Mouse (Mus musculus): ENCODE data around the gene Retreg2. TPM values are rescaled to one million over a fixed set of nuclear protein-coding genes. Genes with fewer than 3 reads are reported as not detected.

Gene Retreg2
- polyA plus RNA-seq, 1 experiment = 33.9 TPM

DNA sequence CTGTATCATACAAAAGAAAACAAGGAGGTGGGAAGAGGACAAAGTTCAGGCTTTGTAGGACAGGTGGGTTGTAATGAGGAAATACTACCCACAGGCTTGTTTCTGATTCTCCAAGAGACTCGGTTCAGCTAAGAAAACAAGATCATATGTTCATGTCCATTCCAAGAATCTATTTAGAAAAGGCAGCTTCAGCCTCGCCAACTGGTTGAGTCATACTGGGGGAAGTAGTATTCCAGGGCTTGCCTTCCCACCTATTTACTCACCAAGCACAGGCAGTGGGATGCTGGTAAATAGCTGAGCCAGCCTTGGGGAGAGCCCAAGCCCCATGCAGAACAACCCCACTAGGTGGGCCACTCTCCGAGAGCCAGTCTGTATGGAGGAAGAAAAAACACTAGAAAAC, 13.9 kb upstream of the Retreg2 start:
- Histone ChIP-seq H3K4me3 (no peak overlapping the region), H3K4me2 (ENCODE audit: low read depth) (no peak overlapping the region), H3ac (ENCODE audit: control insufficient read depth, insufficient read length) (no peak overlapping the region), H3K79me2 (ENCODE audit: control insufficient read depth, insufficient read depth) (no peaks in the 10 kb centered on the region), H3K27me3 (ENCODE audit: control insufficient read depth, insufficient read depth, insufficient read length) (no peaks in the 10 kb centered on the region), H3K36me3 (ENCODE audit: control insufficient read depth, insufficient read depth) (no peaks in the 10 kb centered on the region)
- TF ChIP-seq REST (IDR thresholded peaks at IDR 0.05; ENCODE audit: insufficient read depth, insufficient read length) = no peak
- TF ChIP-seq TCF3 (IDR thresholded peaks at IDR 0.05; ENCODE audit: insufficient read length, low read depth) = no peak
- no peak for TF ChIP-seq SRF (IDR thresholded peaks at IDR 0.05; ENCODE audit: control insufficient read depth, insufficient read length, low read depth)
- no peak for TF ChIP-seq CEBPB (IDR thresholded peaks at IDR 0.05; ENCODE audit: insufficient read depth, poor library complexity, severe bottlenecking)
- no peak for TF ChIP-seq MYOG (IDR thresholded peaks at IDR 0.05; ENCODE audit: control insufficient read depth in 1 of 3, insufficient read depth in 1 of 3, insufficient read length in 2 of 3, low read depth in 2 of 3)
- no peak for TF ChIP-seq TCF12 (IDR thresholded peaks at IDR 0.05; ENCODE audit: insufficient read depth, poor library complexity, severe bottlenecking)
- no peak for TF ChIP-seq MAX (IDR thresholded peaks at IDR 0.05; ENCODE audit: low read depth)
- TF ChIP-seq POLR2A (IDR thresholded peaks at IDR 0.05; ENCODE audit: insufficient read length, low read depth) = no peak
- no peak for TF ChIP-seq MYOD1 (IDR thresholded peaks at IDR 0.05; ENCODE audit: control insufficient read depth in 1 of 3, insufficient read length in 2 of 3, low read depth in 2 of 3)
- TF ChIP-seq USF1 (IDR thresholded peaks at IDR 0.05; ENCODE audit: low read depth) = no peak
- TF ChIP-seq E2F4 (IDR thresholded peaks at IDR 0.05; ENCODE audit: insufficient read depth) = no peak
- TF ChIP-seq POLR2AphosphoS2 (IDR thresholded peaks at IDR 0.05; ENCODE audit: insufficient read length, low read depth) = no peak

DNA sequence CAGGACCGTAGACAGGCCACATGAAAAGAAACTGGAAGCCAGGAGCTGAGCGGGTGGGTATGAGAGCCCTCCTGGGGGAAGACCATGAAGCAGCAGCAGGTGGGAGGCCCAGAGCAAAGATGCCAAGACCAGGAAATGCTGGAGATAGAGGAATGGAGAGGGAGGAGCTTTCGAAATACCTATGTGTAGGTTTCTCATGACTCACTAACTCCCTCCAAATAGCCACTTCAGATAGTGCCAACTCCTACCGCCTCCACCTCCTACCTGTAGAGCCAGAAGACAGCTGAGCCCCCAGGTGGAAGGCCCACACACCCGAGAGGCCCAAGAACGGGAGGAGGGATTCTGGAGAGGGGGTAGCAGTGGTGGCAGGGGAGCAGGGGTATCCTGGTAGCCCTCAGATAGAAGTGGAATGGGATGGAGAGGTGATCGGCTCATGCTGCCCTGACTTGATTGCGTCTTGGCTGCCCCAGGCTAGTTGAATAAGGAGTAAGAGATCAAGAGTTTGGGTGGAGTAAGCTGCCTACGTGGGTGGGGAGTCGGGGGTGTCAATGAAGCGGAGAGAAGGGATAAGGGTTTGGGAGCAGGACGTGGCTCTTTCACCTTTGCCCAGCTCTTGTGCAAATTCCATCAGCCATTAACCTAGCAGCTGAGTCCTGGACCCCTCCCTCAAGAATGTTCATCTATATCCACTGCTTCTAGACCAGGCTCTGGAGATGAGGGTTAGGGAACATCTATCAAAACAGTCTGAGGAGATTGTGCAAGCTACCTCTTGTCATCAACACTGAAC, 9.0 kb upstream of the Retreg2 start, which contains the start of gene Slc23a3:
Gene Slc23a3, minus strand, starts transcription at position 470 of the 787 bp plus-strand sequence.
- TF ChIP-seq TCF12 (IDR thresholded peaks at IDR 0.05; ENCODE audit: insufficient read depth, poor library complexity, severe bottlenecking) = no peak
- TF ChIP-seq SRF (IDR thresholded peaks at IDR 0.05; ENCODE audit: control insufficient read depth, insufficient read length, low read depth) = no peak
- TF ChIP-seq POLR2A (IDR thresholded peaks at IDR 0.05; ENCODE audit: insufficient read length, low read depth) = no peak
- no peak for TF ChIP-seq POLR2AphosphoS2 (IDR thresholded peaks at IDR 0.05; ENCODE audit: insufficient read length, low read depth)
- TF ChIP-seq USF1 (IDR thresholded peaks at IDR 0.05; ENCODE audit: low read depth) = no peak
- TF ChIP-seq E2F4 (IDR thresholded peaks at IDR 0.05; ENCODE audit: insufficient read depth) = no peak
- TF ChIP-seq REST (IDR thresholded peaks at IDR 0.05; ENCODE audit: insufficient read depth, insufficient read length) = no peak
- no peak for TF ChIP-seq MYOG (IDR thresholded peaks at IDR 0.05; ENCODE audit: control insufficient read depth in 1 of 3, insufficient read depth in 1 of 3, insufficient read length in 2 of 3, low read depth in 2 of 3)
- TF ChIP-seq MYOD1 (IDR thresholded peaks at IDR 0.05; ENCODE audit: control insufficient read depth in 1 of 3, insufficient read length in 2 of 3, low read depth in 2 of 3) = no peak
- no peak for TF ChIP-seq CEBPB (IDR thresholded peaks at IDR 0.05; ENCODE audit: insufficient read depth, poor library complexity, severe bottlenecking)
- TF ChIP-seq MAX (IDR thresholded peaks at IDR 0.05; ENCODE audit: low read depth) = no peak

DNA sequence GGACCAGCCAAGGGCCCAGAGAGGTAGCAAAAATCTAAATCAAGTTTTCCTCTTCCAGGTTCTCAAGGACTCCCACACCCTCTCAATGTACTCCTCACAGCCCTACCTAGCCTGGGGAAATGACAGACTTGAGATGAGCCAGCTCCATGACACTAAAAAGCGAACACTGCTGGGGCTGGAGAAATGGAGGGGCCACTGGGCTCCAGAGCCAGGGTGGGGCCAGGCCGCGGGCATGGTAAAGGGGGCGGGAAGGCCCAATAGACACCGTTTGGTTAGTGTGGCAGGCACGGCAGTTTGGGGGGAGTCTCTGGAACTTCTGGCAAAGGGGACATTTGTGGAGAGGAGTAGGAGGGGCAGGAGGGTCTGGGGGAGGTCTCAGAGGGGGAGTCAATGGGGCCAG, 6.3 kb upstream of the Retreg2 start:
- Histone ChIP-seq H3K79me2 (ENCODE audit: control insufficient read depth, insufficient read depth) (no peaks in the 10 kb centered on the region), H3K36me3 (ENCODE audit: control insufficient read depth, insufficient read depth) (peaks cover 22% of the 10 kb centered on the region), H3K27me3 (ENCODE audit: control insufficient read depth, insufficient read depth, insufficient read length) (no peaks in the 10 kb centered on the region), H3K4me2 (ENCODE audit: low read depth) (no peak overlapping the region), H3ac (ENCODE audit: control insufficient read depth, insufficient read length) (no peak overlapping the region), H3K4me3 (no peak overlapping the region)
- TF ChIP-seq POLR2AphosphoS2 (IDR thresholded peaks at IDR 0.05; ENCODE audit: insufficient read length, low read depth) (no peak), REST (IDR thresholded peaks at IDR 0.05; ENCODE audit: insufficient read depth, insufficient read length) (no peak)

More for the DNA sequence above, 9.0 kb upstream of the Retreg2 start, which contains the start of gene Slc23a3:
- no peak within 1 kb of the TSS for H3K4me2 ChIP-seq (ENCODE audit: low read depth)
- no peak within 1 kb of the TSS for H3ac ChIP-seq (ENCODE audit: control insufficient read depth, insufficient read length)
- no peaks in the 10 kb centered on the region for H3K27me3 ChIP-seq (ENCODE audit: control insufficient read depth, insufficient read depth, insufficient read length)
- H3K79me2 ChIP-seq (ENCODE audit: control insufficient read depth, insufficient read depth) = no peaks in the 10 kb centered on the region
- H3K4me3 ChIP-seq = no peak within 1 kb of the TSS
- H3K36me3 ChIP-seq (ENCODE audit: control insufficient read depth, insufficient read depth) = peaks cover 11% of the 10 kb centered on the region

DNA sequence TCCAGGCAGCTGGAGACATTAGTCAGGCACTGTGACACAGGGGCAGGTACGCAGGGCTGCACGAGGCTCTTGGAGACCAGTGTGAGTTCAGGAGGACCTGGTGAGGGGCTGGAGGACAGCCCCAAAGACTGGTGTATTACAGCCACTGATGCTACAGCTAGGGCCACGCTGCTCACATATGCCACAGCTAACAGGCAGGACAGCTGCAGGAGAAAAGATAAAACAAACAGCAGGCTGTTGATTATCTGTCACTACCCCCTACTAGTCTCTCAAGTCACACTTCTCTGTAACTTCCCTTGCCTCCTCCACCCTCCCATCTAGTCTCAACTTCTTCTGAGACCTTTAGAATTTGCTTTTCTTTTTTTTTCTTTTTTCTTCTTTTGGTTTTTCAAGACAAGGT, 5.8 kb upstream of the Retreg2 start:
- no peaks in the 10 kb centered on the region for H3K79me2 ChIP-seq (ENCODE audit: control insufficient read depth, insufficient read depth)
- H3ac ChIP-seq (ENCODE audit: control insufficient read depth, insufficient read length) = no peak overlapping the region
- no peak for TF ChIP-seq E2F4 (IDR thresholded peaks at IDR 0.05; ENCODE audit: insufficient read depth)
- no peak for TF ChIP-seq REST (IDR thresholded peaks at IDR 0.05; ENCODE audit: insufficient read depth, insufficient read length)
- no peak for TF ChIP-seq TCF3 (IDR thresholded peaks at IDR 0.05; ENCODE audit: insufficient read length, low read depth)
- TF ChIP-seq MYOG (IDR thresholded peaks at IDR 0.05; ENCODE audit: control insufficient read depth in 1 of 3, insufficient read depth in 1 of 3, insufficient read length in 2 of 3, low read depth in 2 of 3) = no peak
- no peak for TF ChIP-seq TCF12 (IDR thresholded peaks at IDR 0.05; ENCODE audit: insufficient read depth, poor library complexity, severe bottlenecking)
- TF ChIP-seq SRF (IDR thresholded peaks at IDR 0.05; ENCODE audit: control insufficient read depth, insufficient read length, low read depth) = no peak
- no peak for TF ChIP-seq POLR2A (IDR thresholded peaks at IDR 0.05; ENCODE audit: insufficient read length, low read depth)
- TF ChIP-seq MAX (IDR thresholded peaks at IDR 0.05; ENCODE audit: low read depth) = no peak
- no peak for TF ChIP-seq MYOD1 (IDR thresholded peaks at IDR 0.05; ENCODE audit: control insufficient read depth in 1 of 3, insufficient read length in 2 of 3, low read depth in 2 of 3)
- TF ChIP-seq CEBPB (IDR thresholded peaks at IDR 0.05; ENCODE audit: insufficient read depth, poor library complexity, severe bottlenecking) = no peak
- TF ChIP-seq USF1 (IDR thresholded peaks at IDR 0.05; ENCODE audit: low read depth) = no peak
- TF ChIP-seq POLR2AphosphoS2 (IDR thresholded peaks at IDR 0.05; ENCODE audit: insufficient read length, low read depth) = no peak
- H3K4me3 ChIP-seq = no peak overlapping the region
- H3K27me3 ChIP-seq (ENCODE audit: control insufficient read depth, insufficient read depth, insufficient read length) = no peaks in the 10 kb centered on the region
- H3K36me3 ChIP-seq (ENCODE audit: control insufficient read depth, insufficient read depth) = peaks cover 22% of the 10 kb centered on the region
- H3K4me2 ChIP-seq (ENCODE audit: low read depth) = no peak overlapping the region
